Mouse (Mus musculus): ENCODE measurements at regions not wholly inside any gene's neighbourhood (a gene's known extent, or its start where the extent isn't known, plus 50 kb on each side); places are given as distances from the start of the nearest gene placed in this dataset.

- DNase-seq = peak; percentile 9 to 28
These were observed 476.8 kb upstream of the Mms22l start for GRCm38 (mm10) chr4:24019178-24020104.

Data from cerebellum, postnatal 36 days (tissue).